Mouse (Mus musculus) embryonic fibroblast, embryonic 13.5 days (primary cell): ENCODE data around the gene Cyp2d11. TPM values are rescaled to one million over a fixed set of nuclear protein-coding genes. Genes with fewer than 3 reads are reported as not detected.

ENCODE experiments used
- H3K27ac ChIP-seq: 2 replicates; pipeline ENCODE4 v1.5.1; 2012; ENCODE audit warnings: low read length, control low read depth, inconsistent platforms; ENCODE audit not compliant: insufficient read depth
- H3K4me1 ChIP-seq: 2 replicates; pipeline ENCODE4 v1.6.1; 2011; ENCODE audit warnings: low read length; ENCODE audit not compliant: control insufficient read depth, insufficient read depth
- H3K4me3 ChIP-seq: 2 replicates; pipeline ENCODE4 v1.5.1; 2011; ENCODE audit warnings: mild to moderate bottlenecking, control low read depth, low read length; ENCODE audit not compliant: insufficient read depth
- CTCF ChIP-seq: IDR thresholded peaks from 2 replicates; pipeline ENCODE4 v1.5.1; 2011; ENCODE audit warnings: mild to moderate bottlenecking, control low read depth, low read length, moderate library complexity, borderline replicate concordance; ENCODE audit not compliant: insufficient read depth
- POLR2A ChIP-seq: IDR thresholded peaks from 2 replicates; pipeline ENCODE4 v1.6.1; 2011; ENCODE audit warnings: low read depth, mild to moderate bottlenecking, control low read depth, low read length, moderate library complexity
- polyA plus RNA-seq: library from polyadenylated mRNA; stranded (reverse); fragments of >200 nt; gene quantifications from 2 replicates; pipeline ENCODE4 v1.2.4, GENCODE M21; 2011; ENCODE audit warnings: low read depth; ENCODE audit not compliant: missing spikeins, insufficient read length

Cyp2d11 gene
- polyA plus RNA-seq, 1 experiment = not detected

- Histone ChIP-seq H3K27ac (peak within 1 kb of the TSS; percentile 77), H3K4me3 (peak within 1 kb of the TSS; percentile 72), H3K4me1 (no peaks in the 10 kb centered on the region)
- peak; percentile 99 for TF ChIP-seq POLR2A
- peak; percentile 93 for TF ChIP-seq CTCF
Measured at GRCm38 (mm10) chr15:82354126-82354945, 39.5 kb downstream of the Cyp2d11 start, which contains the start of gene Ndufa6. Gene Ndufa6 (minus strand): TSS chr15:82354322.

- H3K27ac ChIP-seq = 0 out of 2 replicates have a peak overlapping the region, but pooled peaks have one; percentile 2
- no peaks in the 10 kb centered on the region for H3K4me1 ChIP-seq
- TF ChIP-seq CTCF (no peak), POLR2A (no peak)
- H3K4me3 ChIP-seq = peak overlapping the region; percentile 72
Measured at GRCm38 (mm10) chr15:82353745-82354113, 40.1 kb downstream of the Cyp2d11 start.

DNA sequence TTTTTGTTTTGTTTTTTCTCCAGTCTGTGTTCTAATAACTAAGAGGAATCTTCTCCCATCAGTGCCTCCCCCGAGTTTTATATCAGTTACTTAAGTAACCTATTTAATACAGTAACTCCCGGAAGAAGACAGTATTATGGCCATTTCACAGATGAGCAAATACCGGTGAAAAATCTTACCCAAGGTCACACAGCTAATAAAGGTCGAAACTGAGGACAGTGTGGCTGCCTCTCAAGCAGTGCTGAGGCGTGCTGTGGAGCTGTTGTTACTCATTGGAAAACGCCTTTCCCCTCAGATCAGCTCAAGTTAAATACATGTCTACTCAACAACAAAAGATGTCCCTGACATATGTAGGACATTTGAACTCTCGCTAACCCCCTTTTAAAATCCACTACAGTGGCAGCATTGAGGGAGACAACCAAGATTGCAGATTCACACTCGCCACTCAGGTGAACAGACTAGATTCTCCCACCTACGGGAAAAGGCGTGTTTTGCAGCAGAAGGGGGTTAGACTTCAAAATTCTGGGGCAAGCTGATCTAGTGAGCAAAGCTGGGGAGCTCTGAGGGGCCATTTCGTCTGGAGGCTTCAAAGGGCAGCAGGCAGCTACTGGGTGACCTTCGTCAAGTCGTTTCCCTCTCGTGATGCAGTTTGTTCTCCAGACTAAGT lies 40.6 kb downstream of the Cyp2d11 start:
- TF ChIP-seq POLR2A = peak; percentile 21; the same call in 1 of the 2 replicates
- TF ChIP-seq CTCF = no peak
- Histone ChIP-seq H3K4me3 (peak overlapping the region; percentile 72), H3K4me1 (no peaks in the 10 kb centered on the region), H3K27ac (no peak overlapping the region)

DNA sequence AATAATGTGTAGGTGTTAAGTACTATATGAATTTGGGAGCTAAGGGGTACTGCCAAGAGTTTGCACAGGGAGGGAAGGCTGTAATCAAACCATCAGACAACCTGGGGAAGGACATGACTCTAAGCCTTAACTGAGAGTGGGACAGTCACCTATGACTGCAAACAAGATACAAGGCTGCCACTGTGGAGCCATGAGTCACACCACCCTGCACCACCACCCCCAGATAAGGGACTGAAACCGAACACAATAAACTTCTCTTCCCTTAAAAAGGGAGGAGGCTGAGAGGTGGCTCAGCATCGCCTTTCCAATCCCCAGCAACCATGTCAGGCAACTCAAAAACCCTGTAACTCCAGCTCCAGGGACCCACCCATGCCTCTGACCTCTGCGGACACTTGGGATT lies 42.3 kb downstream of the Cyp2d11 start:
- 0 out of 2 replicates have a peak, but pooled peaks cover 2% of the 10 kb centered on the region for H3K4me1 ChIP-seq
- TF ChIP-seq CTCF (no peak), POLR2A (no peak)
- no peak overlapping the region for H3K27ac ChIP-seq
- H3K4me3 ChIP-seq = no peak overlapping the region

DNA sequence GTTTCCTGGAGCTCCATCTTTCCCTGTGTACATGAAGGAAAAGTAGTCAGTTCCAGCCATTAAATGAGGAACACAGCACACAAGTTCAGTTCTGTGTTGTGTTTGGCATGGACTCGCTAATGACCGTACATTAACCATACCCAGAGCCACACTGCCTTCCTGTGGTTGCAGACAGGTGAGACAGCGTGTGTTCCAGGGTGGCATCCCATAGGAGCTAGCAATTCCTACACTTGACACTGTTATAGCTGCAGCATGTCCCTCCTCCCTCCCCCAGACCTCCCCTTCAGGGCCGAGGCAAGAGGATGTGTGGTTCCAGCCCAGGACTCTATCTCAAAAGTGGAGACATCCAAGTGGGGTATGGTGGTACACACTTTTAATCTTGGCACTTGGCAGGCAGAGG lies 43.5 kb downstream of the Cyp2d11 start:
- no peak overlapping the region for H3K4me3 ChIP-seq
- TF ChIP-seq POLR2A (no peak), CTCF (no peak)
- no peak overlapping the region for H3K27ac ChIP-seq
- 0 out of 2 replicates have a peak, but pooled peaks cover 2% of the 10 kb centered on the region for H3K4me1 ChIP-seq

DNA sequence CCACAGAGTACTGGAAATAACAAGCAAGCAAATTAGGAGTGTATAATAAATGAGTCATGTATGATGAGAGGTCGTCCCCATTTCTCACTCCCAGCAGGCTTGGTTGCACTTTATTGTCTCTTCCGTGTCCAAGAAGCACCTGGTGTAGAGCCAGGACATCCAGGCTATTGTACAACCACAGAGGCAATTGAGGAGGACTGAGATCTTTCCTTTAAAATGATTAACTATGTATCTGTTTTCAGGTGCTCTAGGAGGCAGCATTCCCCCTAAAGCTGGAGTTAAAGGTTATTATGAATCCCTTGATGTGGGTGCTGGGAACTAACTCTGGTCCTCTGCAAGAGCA lies 44.9 kb downstream of the Cyp2d11 start:
- TF ChIP-seq CTCF (no peak), POLR2A (no peak)
- Histone ChIP-seq H3K27ac (no peak overlapping the region), H3K4me3 (no peak overlapping the region), H3K4me1 (0 out of 2 replicates have a peak, but pooled peaks cover 2% of the 10 kb centered on the region)

GRCm38 (mm10) chr15:82348258-82348998 lies 45.4 kb downstream of the Cyp2d11 start:
- TF ChIP-seq CTCF = no peak
- no peak for TF ChIP-seq POLR2A
- Histone ChIP-seq H3K4me3 (no peak overlapping the region), H3K27ac (no peak overlapping the region), H3K4me1 (0 out of 2 replicates have a peak, but pooled peaks cover 2% of the 10 kb centered on the region)

- TF ChIP-seq POLR2A = no peak
- TF ChIP-seq CTCF = no peak
- 0 out of 2 replicates have a peak, but pooled peaks cover 2% of the 10 kb centered on the region for H3K4me1 ChIP-seq
- no peak overlapping the region for H3K27ac ChIP-seq
- no peak overlapping the region for H3K4me3 ChIP-seq
Measured at GRCm38 (mm10) chr15:82347852-82348251, 46.0 kb downstream of the Cyp2d11 start.

GRCm38 (mm10) chr15:82347303-82347676 lies 46.5 kb downstream of the Cyp2d11 start:
- TF ChIP-seq CTCF = no peak
- H3K4me3 ChIP-seq = peak overlapping the region; percentile 58
- peak overlapping the region; percentile 60; the same call in 1 of the 2 replicates for H3K27ac ChIP-seq
- 0 out of 2 replicates have a peak, but pooled peaks cover 2% of the 10 kb centered on the region for H3K4me1 ChIP-seq
